Mouse (Mus musculus) gonadal fat pad, adult 2 months (tissue): ENCODE measurements around the gene Pnn. TPM values are rescaled to one million over a fixed set of nuclear protein-coding genes. Genes with fewer than 3 reads are reported as not detected.
A peak's percentile ranks its signal among the peaks of the same experiment; 100 is the strongest.

Source experiments
- DNase-seq: peaks from one replicate; pipeline ENCODE4 v3.0.0-alpha.2; 2012; ENCODE audit warnings: low read depth
- polyA plus RNA-seq: library from polyadenylated mRNA; depleted of rRNA; stranded (reverse); fragments of >200 nt; gene quantifications from 2 replicates; pipeline ENCODE4 v1.2.3, GENCODE M21; 2012; rRNA removed

Pnn gene
- polyA plus RNA-seq, 1 experiment, result 10.0 TPM

- DNase-seq, result no peak
These were observed 10.3 kb downstream of the Pnn start for GRCm38 (mm10) chr12:59076996-59077395.

GRCm38 (mm10) chr12:59077883-59078282, 11.2 kb downstream of the Pnn start:
- DNase-seq, result no peak

- no peak for DNase-seq
These were observed 13.8 kb downstream of the Pnn start for GRCm38 (mm10) chr12:59080461-59080860.

- DNase-seq, result no peak
These were observed 17.8 kb downstream of the Pnn start for GRCm38 (mm10) chr12:59084446-59084845.

GRCm38 (mm10) chr12:59086171-59086570, 19.5 kb downstream of the Pnn start:
- no peak for DNase-seq

- no peak for DNase-seq
These were observed 26.9 kb downstream of the Pnn start for GRCm38 (mm10) chr12:59093543-59093942.

GRCm38 (mm10) chr12:59095104-59096025, 28.7 kb downstream of the Pnn start, which contains the start of gene Mia2:
Gene Mia2, plus strand, starts transcription at chr12:59095799.
- DNase-seq, result peak; percentile 24

- DNase-seq, result no peak
These were observed 38.1 kb downstream of the Pnn start for GRCm38 (mm10) chr12:59104771-59105170.

- DNase-seq, result no peak
These were observed 39.2 kb downstream of the Pnn start for GRCm38 (mm10) chr12:59105914-59106313.

- DNase-seq, result no peak
These were observed 39.8 kb downstream of the Pnn start for GRCm38 (mm10) chr12:59106491-59106890.

- DNase-seq, result no peak
These were observed 41.2 kb downstream of the Pnn start for GRCm38 (mm10) chr12:59107926-59108325.

GRCm38 (mm10) chr12:59117184-59117583, 50.5 kb downstream of the Pnn start:
- DNase-seq, result no peak

Other genes starting within 250 kb of the Pnn start
- gene Sec23a, start 54.9 kb upstream of the Pnn start, polyA plus RNA-seq, result 23.9 and 29.2 TPM in 2 replicates
- 3.1 and 4.0 TPM in 2 replicates for gene Gemin2, start 53.5 kb upstream of the Pnn start, polyA plus RNA-seq
- 77.7 and 116 TPM in 2 replicates for gene Trappc6b, start 5.4 kb upstream of the Pnn start, polyA plus RNA-seq
- gene Mia2, start 28.9 kb downstream of the Pnn start, polyA plus RNA-seq, result 56.4 and 58.9 TPM in 2 replicates
- 18.4 and 18.7 TPM in 2 replicates for gene Fbxo33, start 152.8 kb downstream of the Pnn start, polyA plus RNA-seq